Mouse (Mus musculus) layer of hippocampus, adult 2 months (tissue): ENCODE data around the gene Slc12a4. TPM values are rescaled to one million over a fixed set of nuclear protein-coding genes. Genes with fewer than 3 reads are reported as not detected.

Experiments used
- DNase-seq, 2 experiments: peaks; one replicate each; pipeline ENCODE4 v3.0.0; 2022; ENCODE audit warnings: low spot score in 2 of 2
- H3K27ac ChIP-seq: fragments of 200-600 bp; 2 replicates; pipeline ENCODE4 v1.8.1; 2022
- H3K4me3 ChIP-seq: fragments of 200-600 bp; 2 replicates; pipeline ENCODE4 v1.8.1; 2022; ENCODE audit warnings: mild to moderate bottlenecking
- CTCF ChIP-seq: fragments of 200-600 bp; conservative IDR thresholded peaks from 2 replicates; pipeline ENCODE4 v1.8.1; 2022; ENCODE audit warnings: antibody characterized with exemption, mild to moderate bottlenecking, moderate library complexity
- total RNA-seq, 2 experiments: library from RNA; stranded (reverse); gene quantifications; 2 replicates each; pipeline ENCODE4 v1.2.3; 2021

Gene Slc12a4
- total RNA-seq, 2 experiments from 2014 or later = 19.4 to 26.6 TPM

GRCm38 (mm10) chr8:105961536-105961935, 4.4 kb downstream of the Slc12a4 start:
- Histone ChIP-seq H3K27ac (no peak overlapping the region), H3K4me3 (no peak overlapping the region)
- no peak for TF ChIP-seq CTCF
- no peak for DNase-seq

- Histone ChIP-seq H3K27ac (no peak overlapping the region), H3K4me3 (no peak overlapping the region)
- no peak for DNase-seq
- TF ChIP-seq CTCF = no peak
These were observed 4.8 kb downstream of the Slc12a4 start for GRCm38 (mm10) chr8:105961101-105961500.

- H3K27ac ChIP-seq = no peak overlapping the region
- H3K4me3 ChIP-seq = no peak overlapping the region
- no peak for TF ChIP-seq CTCF
- no peak for DNase-seq
These were observed 6.5 kb downstream of the Slc12a4 start for GRCm38 (mm10) chr8:105959350-105959749.

GRCm38 (mm10) chr8:105957813-105958212, 8.1 kb downstream of the Slc12a4 start:
- 0 out of 2 replicates have a peak overlapping the region, but pooled peaks have one; percentile 14 for H3K27ac ChIP-seq
- TF ChIP-seq CTCF = peak; percentile 51
- H3K4me3 ChIP-seq = no peak overlapping the region
- DNase-seq = no peak

DNA sequence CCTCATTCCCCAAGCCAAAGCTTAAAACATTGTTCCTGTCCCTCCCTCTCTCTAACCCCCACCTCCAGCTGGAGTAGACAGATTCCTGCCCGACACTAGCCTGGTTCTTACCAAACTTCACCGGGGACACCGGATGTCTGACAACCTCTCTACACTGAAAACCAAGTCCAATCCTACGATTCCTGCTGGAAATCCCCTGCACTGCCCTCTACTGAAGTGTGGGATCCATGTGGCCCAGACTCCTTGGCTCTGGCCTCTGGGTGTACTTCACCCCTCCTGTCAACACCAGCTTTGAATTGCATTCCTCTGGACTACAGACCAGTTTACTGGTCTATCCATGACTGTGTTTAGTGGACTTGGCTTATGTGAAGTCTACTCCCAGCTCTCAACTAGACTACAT, 9.3 kb downstream of the Slc12a4 start:
- no peak for DNase-seq
- no peak for TF ChIP-seq CTCF
- no peak overlapping the region for H3K4me3 ChIP-seq

GRCm38 (mm10) chr8:105951057-105951659, 14.7 kb downstream of the Slc12a4 start:
- DNase-seq = peak; percentile 49 to 67
- H3K27ac ChIP-seq = peak overlapping the region; percentile 84

More for the DNA sequence above, 9.3 kb downstream of the Slc12a4 start:
- H3K27ac ChIP-seq = no peak overlapping the region

DNA sequence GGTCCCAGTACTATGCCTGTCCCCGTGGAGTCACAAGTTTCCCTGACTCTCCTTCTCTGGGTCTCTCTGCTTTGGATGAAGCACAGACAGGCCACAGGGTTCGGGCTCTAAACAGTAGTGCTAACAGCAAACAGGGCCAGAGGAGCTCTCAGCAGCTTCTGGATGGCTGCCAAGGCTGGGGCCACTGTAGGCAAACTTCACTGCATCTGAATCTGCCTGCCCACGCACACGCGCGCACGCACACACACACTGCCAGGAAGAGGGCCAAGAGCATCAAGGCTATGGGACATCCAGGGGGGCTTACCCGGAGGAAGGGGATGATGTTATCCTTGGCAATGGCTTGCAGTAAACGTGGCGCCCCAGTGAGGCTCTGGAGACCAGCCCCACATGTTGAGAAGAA, 16.5 kb downstream of the Slc12a4 start:
- no peak overlapping the region for H3K4me3 ChIP-seq
- peak in 1 of 2 experiments; percentile 43 for DNase-seq
- H3K27ac ChIP-seq = peak overlapping the region; percentile 80
- TF ChIP-seq CTCF = no peak

More at GRCm38 (mm10) chr8:105951057-105951659, 14.7 kb downstream of the Slc12a4 start:
- no peak for TF ChIP-seq CTCF
- no peak overlapping the region for H3K4me3 ChIP-seq

GRCm38 (mm10) chr8:105943321-105943739, 22.6 kb downstream of the Slc12a4 start, which contains the start of gene Lcat:
Gene Lcat, minus strand, starts transcription at chr8:105943382.
- peak; percentile 48 to 65 for DNase-seq
- Histone ChIP-seq H3K4me3 (peak within 1 kb of the TSS; percentile 27; the same call in 1 of the 2 replicates), H3K27ac (peak within 1 kb of the TSS; percentile 77)
- TF ChIP-seq CTCF = no peak

DNA sequence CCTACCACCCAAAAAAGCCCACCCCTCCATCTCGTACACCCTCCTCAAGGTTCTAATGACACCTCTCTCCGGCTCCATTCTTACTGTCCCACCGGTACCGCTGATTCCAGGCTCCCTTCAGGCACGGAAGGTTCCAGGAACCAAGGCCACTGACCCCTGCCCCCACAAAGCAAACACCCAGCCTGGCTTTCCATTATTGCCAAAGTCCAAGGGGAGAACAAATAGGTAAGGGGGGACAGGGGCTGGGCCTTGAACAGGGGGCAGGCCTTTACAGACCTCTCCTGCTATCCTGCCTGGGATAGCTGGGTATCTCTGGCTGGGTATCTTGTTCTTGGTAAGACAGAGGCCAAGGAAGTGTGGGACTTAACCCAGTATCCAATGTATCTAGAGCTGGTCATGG, 23.4 kb downstream of the Slc12a4 start:
- no peak for DNase-seq
- H3K4me3 ChIP-seq = peak overlapping the region; percentile 27; the same call in 1 of the 2 replicates
- no peak for TF ChIP-seq CTCF
- H3K27ac ChIP-seq = peak overlapping the region; percentile 77

GRCm38 (mm10) chr8:105942026-105942425, 23.9 kb downstream of the Slc12a4 start:
- no peak for TF ChIP-seq CTCF

DNA sequence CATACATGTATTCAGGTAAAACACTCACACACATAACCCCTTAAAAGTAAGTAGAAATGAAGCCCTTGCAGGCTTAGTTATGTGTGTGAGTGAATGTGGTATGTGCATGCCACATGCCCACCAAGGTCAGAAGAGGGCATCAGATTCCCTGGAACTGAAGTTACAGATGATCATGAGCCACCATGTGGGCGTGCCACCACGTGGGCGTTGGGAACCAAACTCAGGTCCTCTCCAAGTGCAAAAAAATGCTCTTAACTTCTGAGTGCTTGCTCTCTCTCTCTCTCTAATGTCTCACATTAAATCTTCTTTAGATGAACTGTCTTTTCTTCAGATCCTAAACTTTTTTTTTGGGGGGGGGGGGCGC, 27.6 kb downstream of the Slc12a4 start, which contains the start of gene Psmb10:
Psmb10 (minus strand) TSS at position 139 of the 364 bp plus-strand sequence.
- no peak for DNase-seq
- H3K4me3 ChIP-seq = peak within 1 kb of the TSS; percentile 88

More at GRCm38 (mm10) chr8:105942026-105942425, 23.9 kb downstream of the Slc12a4 start:
- DNase-seq = no peak
- no peak overlapping the region; the same call in 1 of the 2 replicates for H3K4me3 ChIP-seq
- peak overlapping the region; percentile 77; the same call in 1 of the 2 replicates for H3K27ac ChIP-seq

GRCm38 (mm10) chr8:105937496-105938305, 28.2 kb downstream of the Slc12a4 start:
- TF ChIP-seq CTCF = no peak
- peak; percentile 34 to 47 for DNase-seq
- Histone ChIP-seq H3K4me3 (peak overlapping the region; percentile 88), H3K27ac (peak overlapping the region; percentile 92)

More for the DNA sequence above, 27.6 kb downstream of the Slc12a4 start, which contains the start of gene Psmb10:
- peak; percentile 29 for TF ChIP-seq CTCF
- H3K27ac ChIP-seq = peak within 1 kb of the TSS; percentile 92

DNA sequence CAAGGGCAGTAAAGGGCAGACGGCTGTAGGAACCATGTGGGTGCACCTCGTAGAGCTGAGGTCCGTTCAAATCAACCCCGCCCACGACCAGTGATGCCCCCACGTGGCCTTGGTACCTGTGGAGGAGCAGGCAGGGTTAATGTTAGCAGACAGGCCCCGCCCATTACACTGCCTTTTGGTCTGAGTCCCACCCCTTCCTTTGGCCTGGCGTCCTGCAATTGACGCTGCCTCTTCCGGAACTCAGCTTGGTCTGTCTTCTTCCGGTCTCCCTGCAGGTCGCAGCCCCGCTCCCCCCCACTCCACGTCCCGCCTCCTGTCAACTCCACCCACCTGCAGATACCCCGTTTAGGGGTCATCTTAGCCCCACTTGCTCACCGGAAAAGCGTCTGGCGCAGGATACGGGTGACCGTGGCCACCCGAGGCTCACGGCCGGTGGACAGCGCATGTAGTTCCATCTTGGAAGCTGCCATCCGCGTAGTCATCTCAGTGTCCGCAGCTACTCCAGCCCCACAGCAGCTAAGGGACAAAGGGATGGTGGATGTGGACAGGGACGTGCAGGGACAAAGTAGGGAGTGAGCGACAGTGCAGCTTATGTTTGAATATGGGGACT, 28.9 kb downstream of the Slc12a4 start:
- Histone ChIP-seq H3K4me3 (peak overlapping the region; percentile 88), H3K27ac (peak overlapping the region; percentile 92)
- 0 out of 2 replicates have a peak, but pooled peaks have one; percentile 4 for TF ChIP-seq CTCF
- DNase-seq = peak; percentile 81 to 92
